Mouse (Mus musculus) inflammation-experienced regulatory T-cells, adult 16 weeks (primary cell): ENCODE data around the gene Cmtm5. TPM values are rescaled to one million over a fixed set of nuclear protein-coding genes. Genes with fewer than 3 reads are reported as not detected.

Source experiments
- polyA plus RNA-seq: library from polyadenylated mRNA; unstranded; fragments of 100-300 nt; shearing (Covaris generic); gene quantifications from one replicate; pipeline ENCODE4 v1.2.1, GENCODE M21; 2017

Cmtm5 gene
- not detected for polyA plus RNA-seq

DNA sequence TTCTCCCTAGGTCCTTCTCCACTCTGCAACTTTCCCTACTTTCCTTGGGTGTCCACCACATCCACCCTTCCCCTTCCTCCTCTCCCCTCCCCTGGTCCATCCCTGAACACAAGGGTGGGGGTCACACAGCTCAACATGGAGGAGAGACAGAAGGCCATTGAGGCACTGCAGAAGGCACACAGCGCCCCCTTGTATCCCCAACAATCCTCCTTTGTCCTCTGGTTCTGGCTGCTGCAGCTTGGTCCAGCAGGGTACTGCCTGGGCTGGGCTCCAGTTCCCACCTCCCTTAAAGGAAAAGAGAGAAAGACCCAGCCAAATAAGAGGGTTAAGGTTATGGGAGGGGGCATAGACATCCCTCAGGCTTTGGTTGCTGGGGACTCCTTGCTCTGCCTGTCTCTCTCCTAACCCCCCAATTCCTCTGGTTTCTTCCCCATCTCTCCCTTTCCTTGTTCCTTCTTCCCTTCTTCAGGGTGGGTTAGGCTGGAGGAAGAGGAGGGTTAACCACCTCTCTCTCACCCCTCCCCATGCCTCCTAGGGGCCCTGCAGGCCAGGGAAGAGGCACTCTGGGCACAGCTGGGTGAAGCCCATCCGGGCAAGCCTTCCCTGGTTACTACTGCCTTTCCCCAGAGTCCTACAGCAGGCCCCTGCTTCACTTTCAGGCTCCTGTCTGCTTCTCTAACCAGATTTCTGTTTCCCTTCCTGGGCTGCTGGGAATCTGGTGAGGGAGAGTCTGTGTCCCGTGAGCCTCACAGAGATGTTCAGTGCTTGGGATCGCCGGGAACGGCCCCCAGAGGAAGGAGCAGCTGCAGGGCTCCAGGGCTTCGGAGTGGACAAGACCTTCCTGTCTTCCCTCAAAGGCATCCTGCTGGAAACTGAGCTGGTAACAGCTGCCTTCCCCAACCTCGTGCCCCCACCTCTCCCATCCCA lies at the start of gene Cmtm5:
Cmtm5 (plus strand) TSS at position 358 of the 927 bp plus-strand sequence.

DNA sequence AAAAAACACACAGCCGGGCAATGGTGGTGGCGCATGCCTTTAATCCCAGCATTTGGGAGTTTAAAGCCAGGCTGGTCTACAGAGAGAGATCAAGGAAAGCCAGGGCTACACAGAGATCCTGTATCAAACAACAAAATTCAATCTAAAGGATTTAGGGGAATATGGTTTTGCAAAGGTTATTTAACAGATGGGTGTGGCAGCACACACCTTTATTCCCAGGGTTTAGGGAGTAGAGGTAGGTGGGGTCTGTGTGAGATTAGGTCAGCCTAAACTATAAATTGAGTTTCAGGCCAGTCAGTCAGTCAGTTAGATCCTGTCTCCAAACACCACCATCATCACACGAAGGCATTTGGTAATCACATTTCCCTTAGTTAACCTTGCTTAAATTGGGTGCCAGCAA lies 43.9 kb upstream of the Cmtm5 start, which contains the start of gene Pabpn1:
Pabpn1 (plus strand) TSS at position 301 of the 400 bp plus-strand sequence.

DNA sequence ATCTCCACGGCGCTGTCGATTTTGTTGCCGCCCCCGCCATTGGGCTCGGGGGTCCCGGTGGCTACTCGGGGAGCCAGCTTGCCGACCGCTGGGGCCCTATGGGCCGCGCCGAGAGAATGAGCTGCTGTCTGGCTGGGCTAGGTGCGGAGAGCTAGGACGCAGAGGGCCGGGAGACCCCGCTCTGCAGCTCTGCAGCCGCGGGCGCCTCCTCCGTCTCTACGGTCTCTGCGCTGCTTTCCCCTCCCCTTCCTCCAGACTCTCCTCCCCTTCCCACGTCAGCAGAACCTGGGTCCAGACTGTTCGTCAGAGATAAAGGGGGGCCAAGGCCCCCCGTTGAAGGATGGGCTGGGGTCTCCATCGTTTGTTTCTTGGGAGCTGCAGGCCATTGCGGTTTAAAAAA lies 23.2 kb upstream of the Cmtm5 start, which contains the start of gene Slc22a17:
Slc22a17 (minus strand) TSS at position 247 of the 400 bp plus-strand sequence.

DNA sequence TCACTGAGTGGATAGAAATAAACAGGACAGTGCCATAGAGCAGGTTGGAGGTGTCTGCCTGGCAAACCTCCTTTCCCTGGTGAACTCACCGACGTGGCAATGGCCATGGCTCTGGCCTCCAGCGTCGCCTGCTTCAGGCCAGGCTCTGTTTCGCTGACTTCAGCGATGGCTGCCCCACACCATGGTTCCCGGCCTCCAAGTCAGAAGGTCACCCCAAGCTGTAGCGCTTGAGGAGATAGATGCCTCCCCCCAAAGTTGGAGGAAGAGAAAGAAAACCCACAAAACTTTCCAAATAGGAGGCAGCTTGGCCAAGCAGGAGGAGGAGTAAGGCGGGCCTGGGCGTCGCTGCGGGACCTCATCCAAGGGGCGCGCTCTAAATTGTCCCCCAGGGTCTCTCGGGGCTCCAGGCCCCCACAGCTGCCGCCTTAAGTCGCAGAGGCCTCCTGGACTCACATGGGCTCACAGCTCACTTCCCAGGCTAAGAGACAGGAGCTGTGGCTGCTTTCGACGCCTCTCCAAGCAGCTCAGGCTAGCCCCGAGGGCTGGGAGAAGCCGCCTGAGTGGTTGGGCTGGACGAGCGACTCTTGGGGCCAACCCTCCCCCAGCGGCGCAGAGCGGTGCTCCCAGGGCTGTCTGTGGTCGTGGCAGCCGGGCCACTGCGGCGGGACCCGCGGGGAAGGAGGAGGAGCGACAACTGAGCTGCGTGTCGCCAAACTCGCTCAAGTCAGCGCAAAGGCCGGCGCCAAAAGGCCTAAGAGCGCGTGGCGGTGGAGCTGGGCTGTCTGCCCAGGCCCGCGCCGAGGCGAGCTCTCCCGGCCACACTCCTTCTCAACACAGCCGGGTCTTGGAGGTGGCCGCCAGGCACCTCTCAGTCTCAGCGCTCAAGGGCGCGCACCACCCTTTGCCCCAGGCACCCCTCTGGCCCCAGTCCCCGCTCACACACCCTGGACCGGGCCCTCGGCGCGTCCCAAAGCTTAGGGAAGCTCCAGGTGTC lies 10.4 kb upstream of the Cmtm5 start, which contains the start of gene Efs:
Efs (minus strand) TSS at position 778 of the 994 bp plus-strand sequence.

DNA sequence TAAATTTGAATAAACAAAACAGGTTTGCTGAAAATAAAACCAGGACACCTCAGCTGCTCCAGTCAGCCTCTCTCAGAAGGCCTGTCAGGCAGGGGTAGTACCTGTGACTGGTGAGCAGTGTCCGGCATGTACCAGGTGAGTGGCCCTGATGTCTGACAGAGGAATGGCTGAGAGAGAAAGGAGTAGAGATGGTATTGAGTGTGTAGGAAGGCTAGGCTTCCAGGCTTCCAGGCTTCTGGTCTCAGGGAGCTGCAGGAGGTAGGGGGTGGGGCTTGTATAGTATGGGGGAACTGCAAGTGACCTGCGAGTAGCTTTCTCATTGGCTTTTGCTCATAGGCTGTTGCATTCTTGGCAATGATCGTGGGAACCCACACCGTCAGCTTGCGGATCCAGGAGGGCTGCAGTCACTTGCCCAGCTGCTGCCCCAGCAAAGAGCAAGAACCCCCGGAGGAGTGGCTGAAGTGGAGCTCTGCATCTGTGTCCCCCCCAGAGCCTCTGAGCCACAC lies 3.4 kb upstream of the Cmtm5 start, which contains the start of gene Il25:
Il25 (plus strand) TSS at position 51 of the 506 bp plus-strand sequence.

DNA sequence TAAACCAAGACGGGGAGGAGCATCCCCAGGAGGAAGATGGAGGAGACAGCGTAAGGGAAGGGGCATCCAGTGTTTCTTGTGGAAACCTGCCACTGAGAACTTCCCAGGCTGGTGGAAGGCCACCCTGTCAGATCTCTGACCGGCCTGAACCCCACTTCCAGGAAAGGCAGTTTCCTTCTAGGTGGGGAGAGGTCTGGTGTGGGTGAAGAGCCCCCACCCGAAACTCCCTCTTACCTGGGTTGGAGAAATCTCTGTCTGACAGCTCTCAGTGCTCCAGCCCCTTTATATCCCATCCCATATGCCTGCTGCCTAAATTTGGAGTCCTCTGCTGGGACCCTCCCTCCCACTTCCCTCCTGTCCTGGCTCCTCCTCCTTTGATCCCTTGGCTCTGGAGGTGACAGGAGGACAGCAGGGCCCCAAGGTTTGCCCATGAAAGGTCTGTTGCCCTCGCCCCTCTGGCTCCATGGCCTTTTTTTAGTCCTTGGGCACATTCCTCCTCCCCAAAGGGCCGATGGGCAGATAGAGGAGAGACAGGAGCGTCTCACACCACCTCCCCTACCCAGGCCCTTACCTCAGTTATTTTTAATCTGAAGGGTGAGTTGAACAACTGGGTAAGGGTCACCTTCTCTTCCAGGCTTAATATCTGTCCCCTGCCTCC lies 30.4 kb downstream of the Cmtm5 start, which contains the start of gene Myh6:
Myh6 (minus strand) TSS at position 608 of the 658 bp plus-strand sequence.

DNA sequence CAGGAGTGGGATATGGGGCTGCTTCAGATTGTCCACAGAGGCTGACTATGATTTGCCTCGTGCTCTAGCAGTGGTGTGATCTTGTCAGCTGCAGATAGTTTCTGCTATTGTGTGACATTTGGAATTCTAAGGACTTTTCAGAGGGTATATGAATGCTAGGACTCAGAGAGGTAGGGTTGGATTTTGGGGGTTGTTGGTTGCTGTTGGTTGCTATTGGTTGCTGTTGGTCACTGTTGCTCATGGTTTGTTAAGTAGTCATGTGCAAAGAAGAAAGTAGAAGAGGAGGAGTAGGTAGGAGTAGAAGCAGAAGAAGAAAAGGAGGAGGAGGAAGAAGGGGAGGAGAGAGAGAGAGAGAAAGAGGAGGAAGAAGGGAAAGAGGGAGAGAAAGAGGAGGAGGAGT lies 40.6 kb downstream of the Cmtm5 start, which contains the start of gene Gm17428:
Gm17428 (plus strand) TSS at position 301 of the 400 bp plus-strand sequence.

Other genes with a start within 250 kb of the Cmtm5 start
- gene Acin1, start 249.3 kb upstream of the Cmtm5 start, polyA plus RNA-seq: 113 TPM
- 0.16 TPM for gene Gm29776, start 237.4 kb upstream of the Cmtm5 start, polyA plus RNA-seq
- gene Cebpe, start 224.1 kb upstream of the Cmtm5 start, polyA plus RNA-seq: not detected
- 0.74 TPM for gene Slc7a8, start 154.3 kb upstream of the Cmtm5 start, polyA plus RNA-seq
- not detected for gene Rnf212b, start 122.1 kb upstream of the Cmtm5 start, polyA plus RNA-seq
- 16.6 TPM for gene Homez, start 65.3 kb upstream of the Cmtm5 start, polyA plus RNA-seq
- gene Ppp1r3e, start 58.7 kb upstream of the Cmtm5 start, polyA plus RNA-seq: 0.60 TPM
- 0.59 TPM for gene Bcl2l2, start 52.9 kb upstream of the Cmtm5 start, polyA plus RNA-seq
- 0.38 TPM for gene Gm20521, start 52.8 kb upstream of the Cmtm5 start, polyA plus RNA-seq
- gene Pabpn1, start 43.8 kb upstream of the Cmtm5 start, polyA plus RNA-seq: 32.5 TPM
- 2.1 TPM for gene Slc22a17, start 23.1 kb upstream of the Cmtm5 start, polyA plus RNA-seq
- not detected for gene Efs, start 10.1 kb upstream of the Cmtm5 start, polyA plus RNA-seq
- gene Il25, start 3.6 kb upstream of the Cmtm5 start, polyA plus RNA-seq: not detected
- not detected for gene Myh6, start 30.7 kb downstream of the Cmtm5 start, polyA plus RNA-seq
- not detected for gene Gm17428, start 40.7 kb downstream of the Cmtm5 start, polyA plus RNA-seq
- gene Myh7, start 58.4 kb downstream of the Cmtm5 start, polyA plus RNA-seq: not detected
- 133 TPM for gene Ngdn, start 79.2 kb downstream of the Cmtm5 start, polyA plus RNA-seq
- 11.1 TPM for gene Zfhx2, start 156.1 kb downstream of the Cmtm5 start, polyA plus RNA-seq
- 18.4 TPM for gene Thtpa, start 158.5 kb downstream of the Cmtm5 start, polyA plus RNA-seq
- 172 TPM for gene Ap1g2, start 170.3 kb downstream of the Cmtm5 start, polyA plus RNA-seq
- not detected for gene Jph4, start 180.7 kb downstream of the Cmtm5 start, polyA plus RNA-seq